Mouse (Mus musculus) cerebellum, adult (tissue): ENCODE measurements around the gene Mt2.

ENCODE experiments used
- ATAC-seq: cut with Nextera tagmentation; 2 replicates; pipeline ENCODE4 v1.9.2; 2017; ENCODE audit warnings: mild to moderate bottlenecking, moderate library complexity, mixed read lengths; ENCODE audit not compliant: insufficient number of reproducible peaks, low FRiP score, low TSS enrichment

The Mt2 gene

DNA sequence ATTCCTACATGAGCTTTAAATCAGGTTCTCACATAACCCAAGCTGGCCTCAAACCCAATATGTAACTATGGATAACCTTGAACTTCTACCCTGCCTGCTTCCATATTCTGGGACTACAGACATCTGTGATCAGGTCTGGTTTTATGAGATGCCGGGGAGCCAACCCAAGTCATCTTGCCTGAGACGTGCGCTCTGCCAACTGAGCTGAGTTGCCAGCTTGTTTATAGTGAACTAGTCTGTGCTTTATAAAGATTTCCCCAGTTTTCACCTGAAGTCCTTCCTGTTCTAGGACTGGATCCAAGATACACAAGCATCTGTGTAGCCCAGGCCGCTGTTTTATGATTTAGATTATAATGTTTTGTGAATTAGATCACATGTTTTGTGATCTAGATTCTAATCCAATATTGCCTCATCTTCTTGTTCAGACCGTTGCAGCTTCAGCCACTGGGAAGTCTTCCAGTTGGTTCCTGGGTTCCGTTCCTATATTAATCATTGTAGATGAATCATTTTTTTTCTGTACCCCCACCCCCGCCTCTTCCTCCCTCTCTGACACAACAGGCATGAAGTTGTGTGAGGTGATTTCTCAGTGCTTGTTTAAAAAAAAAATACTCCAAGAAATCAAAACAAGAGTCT, 22.2 kb downstream of the Mt2 start:
- ATAC-seq = no peak

DNA sequence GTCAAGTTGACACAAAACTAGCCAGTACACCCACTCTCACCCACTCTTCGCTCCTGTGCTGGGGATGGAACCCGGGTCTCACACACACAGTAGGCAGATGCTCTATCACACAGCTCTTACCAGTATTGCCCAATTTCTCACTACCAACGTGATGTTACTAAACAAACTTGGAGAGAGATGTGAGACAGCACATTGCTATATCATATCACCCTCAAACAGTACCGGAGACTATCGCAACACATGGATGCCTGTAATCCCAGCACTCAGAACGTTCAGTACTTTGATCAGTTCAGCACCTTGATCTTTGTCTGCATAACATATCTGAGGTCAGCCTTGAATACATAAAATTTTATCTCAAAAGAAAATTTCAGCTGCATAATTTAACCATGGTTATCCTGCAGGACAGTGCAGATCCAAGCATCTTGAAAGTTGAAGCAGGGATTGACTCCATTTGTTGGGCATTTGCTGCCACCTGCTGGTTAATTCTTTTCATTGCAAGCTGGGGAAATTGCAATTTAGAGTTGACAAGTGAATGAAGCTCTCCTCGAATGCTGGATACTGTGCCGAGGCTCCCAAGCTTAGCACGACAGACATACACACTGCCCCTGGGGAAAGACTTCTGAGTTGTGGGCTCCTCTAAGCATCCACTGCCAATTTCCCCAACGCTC, 26.9 kb downstream of the Mt2 start:
- peak; percentile 72 for ATAC-seq

- ATAC-seq = no peak
These were observed 31.6 kb downstream of the Mt2 start for GRCm38 (mm10) chr8:94204043-94204442.

DNA sequence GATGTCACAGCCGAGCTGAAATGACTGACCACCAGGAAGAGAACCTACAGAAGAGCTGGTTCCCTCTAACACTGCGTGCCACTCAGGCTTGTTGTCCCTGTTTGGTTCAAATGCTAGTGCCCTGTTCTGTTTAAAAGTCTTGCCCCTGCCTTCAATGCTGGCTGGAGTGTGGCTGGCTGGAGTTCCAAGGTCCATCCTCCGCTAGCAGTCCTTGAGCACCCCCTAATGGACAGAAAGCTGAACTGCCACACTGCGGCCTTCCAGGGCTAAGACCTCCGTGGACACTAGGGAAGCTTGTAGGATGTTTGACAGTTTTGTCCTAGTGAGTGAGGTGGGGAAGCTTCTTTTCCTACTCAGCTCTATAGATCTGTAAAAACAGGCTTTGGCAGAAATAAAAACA, 33.3 kb downstream of the Mt2 start:
- ATAC-seq = peak; percentile 75

- ATAC-seq = no peak
These were observed 33.8 kb downstream of the Mt2 start for GRCm38 (mm10) chr8:94206256-94206655.

DNA sequence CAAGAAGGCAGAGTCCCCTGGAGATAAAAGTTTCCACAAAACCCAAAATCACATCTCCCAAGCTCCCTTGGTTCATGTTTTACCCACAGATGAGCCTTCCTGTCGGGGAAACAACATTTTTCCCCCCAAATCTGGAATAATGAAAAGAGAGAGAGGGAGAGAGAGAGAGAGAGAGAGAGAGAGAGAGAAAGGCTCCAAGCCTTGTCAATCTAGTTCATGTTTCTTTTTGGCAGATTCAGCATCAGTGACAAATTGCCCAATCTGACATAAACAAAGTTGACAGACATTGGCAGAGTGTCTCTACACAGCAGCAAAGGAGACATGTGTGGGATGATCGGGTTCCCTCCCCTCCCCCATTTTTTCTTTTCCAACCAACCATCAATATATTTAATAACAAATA, 35.0 kb downstream of the Mt2 start:
- ATAC-seq = no peak

GRCm38 (mm10) chr8:94209639-94210038, 37.2 kb downstream of the Mt2 start:
- no peak for ATAC-seq

GRCm38 (mm10) chr8:94210225-94210624, 37.8 kb downstream of the Mt2 start:
- no peak for ATAC-seq

DNA sequence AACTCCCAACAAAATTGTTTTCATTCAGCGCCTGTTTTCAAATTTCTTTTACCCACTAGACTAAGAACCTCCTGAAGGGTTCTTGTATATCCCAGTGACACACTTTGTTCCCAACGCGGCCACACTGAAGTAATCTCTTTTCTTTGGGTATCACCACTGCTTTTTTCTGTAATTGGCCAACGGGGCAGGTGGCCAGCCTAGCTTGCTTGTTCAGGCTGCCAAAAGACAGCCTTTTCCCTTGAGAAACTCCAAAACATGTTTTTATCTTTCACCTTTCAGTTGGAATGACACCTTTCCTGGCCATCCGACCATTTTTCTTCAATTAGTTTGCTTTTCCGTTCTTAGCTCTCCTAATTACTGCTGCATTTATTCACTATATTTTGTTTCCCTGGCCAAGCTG, 41.4 kb downstream of the Mt2 start:
- ATAC-seq = no peak

DNA sequence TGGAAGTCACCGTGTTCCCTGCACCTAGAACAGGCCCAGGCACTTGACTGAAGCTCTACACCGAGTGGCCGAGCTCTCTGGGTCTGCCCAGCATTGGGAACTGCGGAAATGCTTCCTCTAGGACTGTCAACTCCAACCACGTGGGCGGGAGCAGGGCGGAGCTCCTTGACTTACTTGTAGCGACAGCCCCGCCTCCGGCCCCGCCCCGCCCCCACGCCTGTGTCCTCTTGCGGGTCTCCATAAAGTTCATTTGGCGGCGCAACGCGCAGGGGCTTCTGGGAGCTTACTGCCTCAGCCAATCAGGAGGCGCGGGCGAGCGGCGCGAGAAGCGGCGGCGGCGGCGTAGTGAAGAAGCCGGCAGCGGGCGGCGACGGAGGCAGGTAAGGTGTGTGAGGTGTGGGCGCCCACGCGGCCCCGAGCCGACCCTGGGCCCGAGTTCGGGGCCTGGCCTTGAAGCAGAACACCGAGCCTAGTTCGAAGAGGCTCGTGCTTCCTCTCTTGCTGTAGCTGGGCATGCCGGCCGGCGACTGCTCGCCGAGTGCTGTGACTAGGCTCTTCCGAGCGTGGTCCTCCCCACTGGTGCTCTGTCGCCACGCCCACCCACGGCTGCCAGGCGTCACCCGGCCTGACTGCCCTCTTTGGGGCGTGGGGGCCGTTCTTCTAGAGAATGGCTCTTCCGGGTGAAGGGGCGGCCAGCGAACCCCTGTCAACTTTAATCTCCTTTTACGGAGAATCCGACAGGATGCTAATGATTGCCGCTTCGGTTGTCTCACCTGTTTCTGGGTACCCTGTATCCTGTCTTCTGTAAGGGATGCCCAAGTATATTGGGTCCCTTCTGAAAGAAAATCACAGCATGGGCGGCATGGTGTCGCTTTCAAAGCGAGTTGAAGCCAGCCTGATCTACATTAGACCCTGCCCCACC, 42.0 kb downstream of the Mt2 start, which contains the start of gene Nup93:
Gene Nup93, plus strand, starts transcription at position 313 of the 922 bp plus-strand sequence.
- ATAC-seq = peak; percentile 90
